Mouse (Mus musculus): ENCODE measurements around the gene Tas2r139.
"Not testable (repeated sequence)": the region's sequence is repeated elsewhere in the genome, so short reads cannot be mapped to it uniquely, and the experiment has no call there.

Gene Tas2r139

GRCm38 (mm10) chr6:42140636-42141035, at the start of gene Tas2r139:
Tas2r139 (plus strand) TSS chr6:42140936.
- DNase-seq (ENCODE audit: low read depth, low spot score): no peak
- Histone ChIP-seq H3K27me3 (ENCODE audit: control insufficient read depth, insufficient read depth, low read length, poor library complexity, severe bottlenecking) (no peaks in the 10 kb centered on the region), H3K36me3 (ENCODE audit: control insufficient read depth, insufficient read depth, low read length, poor library complexity, severe bottlenecking) (no peaks in the 10 kb centered on the region)

DNA sequence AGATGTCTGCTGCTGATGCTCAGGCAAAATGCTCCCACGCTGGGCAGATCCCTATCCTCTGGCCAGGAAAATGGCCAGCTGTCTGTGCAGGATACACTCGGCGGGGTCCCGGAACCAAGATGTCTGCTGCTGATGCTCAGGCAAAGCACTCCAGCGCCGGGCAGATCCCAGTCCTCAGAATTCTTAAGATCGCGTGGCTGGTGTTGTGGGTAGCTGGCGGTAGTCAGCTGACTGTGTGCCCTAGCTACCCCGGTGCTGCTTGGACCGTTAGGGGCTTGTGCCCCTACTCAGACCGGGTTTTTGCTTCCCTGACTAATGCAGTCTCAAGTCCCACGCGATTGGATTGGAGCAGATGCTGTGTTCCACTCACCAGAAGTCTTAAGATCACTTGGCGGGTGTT, 10.4 kb downstream of the Tas2r139 start:
- H3K27me3 ChIP-seq (ENCODE audit: control insufficient read depth, insufficient read depth, low read length, poor library complexity, severe bottlenecking); DNase-seq (ENCODE audit: low read depth, low spot score): not testable (repeated sequence)

DNA sequence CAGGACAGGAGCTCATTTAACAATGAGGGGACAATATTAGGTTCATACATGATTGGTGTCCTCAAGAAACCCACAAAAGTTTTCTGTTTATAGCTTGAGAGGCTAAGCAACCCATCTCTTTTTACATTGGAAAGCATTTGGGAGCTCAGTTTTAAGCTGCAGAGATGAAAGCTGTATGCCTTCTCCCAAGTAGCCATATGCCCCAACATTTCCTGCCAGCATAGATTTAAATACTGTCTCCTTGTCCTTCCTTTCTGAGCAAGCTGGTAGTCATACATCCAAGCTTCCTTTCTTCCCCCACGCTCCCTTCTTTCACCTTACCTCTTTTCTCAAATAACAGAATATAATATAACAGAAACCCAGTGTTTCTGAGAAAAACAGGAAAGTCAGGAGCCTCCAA, 41.7 kb downstream of the Tas2r139 start:
- Histone ChIP-seq H3K27me3 (ENCODE audit: control insufficient read depth, insufficient read depth, low read length, poor library complexity, severe bottlenecking) (no peaks in the 10 kb centered on the region), H3K36me3 (ENCODE audit: control insufficient read depth, insufficient read depth, low read length, poor library complexity, severe bottlenecking) (no peaks in the 10 kb centered on the region)
- DNase-seq (ENCODE audit: low read depth, low spot score): no peak

More for the DNA sequence above, 10.4 kb downstream of the Tas2r139 start:
- not testable (repeated sequence) for H3K36me3 ChIP-seq (ENCODE audit: control insufficient read depth, insufficient read depth, low read length, poor library complexity, severe bottlenecking)

GRCm38 (mm10) chr6:42186230-42186629, 45.5 kb downstream of the Tas2r139 start:
- no peaks in the 10 kb centered on the region for H3K36me3 ChIP-seq (ENCODE audit: control insufficient read depth, insufficient read depth, low read length, poor library complexity, severe bottlenecking)
- no peaks in the 10 kb centered on the region for H3K27me3 ChIP-seq (ENCODE audit: control insufficient read depth, insufficient read depth, low read length, poor library complexity, severe bottlenecking)
- no peak for DNase-seq (ENCODE audit: low read depth, low spot score)
